Mouse (Mus musculus) megakaryocyte, embryonic 14.5 days (primary cell): ENCODE results near the gene 4930451I11Rik. TPM values are rescaled to one million over a fixed set of nuclear protein-coding genes. Genes with fewer than 3 reads are reported as not detected.
A peak's percentile ranks its signal among the peaks of the same experiment; 100 is the strongest.

ENCODE experiments used
- H3K27me3 ChIP-seq: replicated peaks from 2 replicates; pipeline ENCODE3; 2012; ENCODE audit warnings: inconsistent platforms
- H3K36me3 ChIP-seq: replicated peaks from 2 replicates; pipeline ENCODE3; 2012; ENCODE audit warnings: low read length, inconsistent platforms, mixed read lengths
- H3K4me1 ChIP-seq: 2 replicates; pipeline ENCODE4 v1.6.1; 2012; ENCODE audit warnings: inconsistent platforms
- H3K4me3 ChIP-seq: replicated peaks from 2 replicates; pipeline ENCODE3; 2012; ENCODE audit warnings: moderate library complexity, mild to moderate bottlenecking, inconsistent platforms
- H3K9me3 ChIP-seq: 2 replicates; pipeline ENCODE4 v1.6.1; 2012; ENCODE audit warnings: inconsistent platforms
- FLI1 ChIP-seq: IDR thresholded peaks from 2 replicates; pipeline ENCODE4 v1.6.1; 2012; ENCODE audit warnings: low read length, inconsistent platforms, mixed read lengths
- GATA1 ChIP-seq: IDR thresholded peaks from 3 replicates; pipeline ENCODE4 v1.6.1; 2012; ENCODE audit warnings: mixed read lengths, low read length, inconsistent platforms, borderline replicate concordance
- polyA plus RNA-seq: library from polyadenylated mRNA; stranded (reverse); fragments of >175 nt; gene quantifications from 2 replicates; pipeline ENCODE4 v1.2.3, GENCODE M21; 2012; ENCODE audit warnings: low replicate concordance; ENCODE audit not compliant: insufficient read depth

Gene 4930451I11Rik
- polyA plus RNA-seq, 1 experiment: not detected

DNA sequence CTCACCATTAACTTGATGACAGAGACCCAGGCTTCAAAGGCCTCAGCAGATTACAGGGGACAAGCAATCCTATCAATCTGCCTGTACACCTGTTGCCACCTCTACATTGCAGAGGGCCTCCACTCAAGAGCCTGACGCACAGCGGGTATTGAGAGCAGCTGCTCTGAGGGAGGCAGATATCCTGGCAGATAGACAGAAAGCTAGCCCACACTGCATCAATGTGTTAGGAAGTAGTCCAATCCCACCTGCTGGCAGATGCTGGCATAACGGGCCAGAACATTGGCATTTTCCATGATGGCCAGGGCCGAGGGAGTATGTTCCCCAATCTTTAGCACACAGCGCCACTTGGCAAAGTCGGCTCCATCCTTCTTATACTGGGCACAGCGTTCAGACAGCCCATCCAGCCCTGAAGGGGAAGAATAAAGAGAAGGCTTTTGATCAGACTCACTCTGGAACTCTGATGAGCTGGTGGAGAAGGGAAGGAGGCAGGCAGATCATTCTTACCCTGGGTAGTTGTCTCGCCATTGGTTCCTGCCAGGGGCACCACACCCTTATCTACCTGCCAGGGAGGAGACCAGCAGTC lies 35.0 kb downstream of the 4930451I11Rik start:
- TF ChIP-seq FLI1: no peak
- TF ChIP-seq GATA1: no peak
- no peaks in the 10 kb centered on the region for H3K27me3 ChIP-seq
- H3K4me1 ChIP-seq: peaks cover 75% of the 10 kb centered on the region
- peaks cover 57% of the 10 kb centered on the region for H3K36me3 ChIP-seq
- peak overlapping the region; percentile 96 for H3K4me3 ChIP-seq
- no peaks in the 10 kb centered on the region for H3K9me3 ChIP-seq

GRCm38 (mm10) chr7:126795387-126796317 lies 35.8 kb downstream of the 4930451I11Rik start:
- Histone ChIP-seq H3K4me3 (peak overlapping the region; percentile 96), H3K27me3 (no peaks in the 10 kb centered on the region), H3K4me1 (peaks cover 72% of the 10 kb centered on the region), H3K36me3 (peaks cover 59% of the 10 kb centered on the region), H3K9me3 (no peaks in the 10 kb centered on the region)
- no peak for TF ChIP-seq GATA1
- no peak for TF ChIP-seq FLI1

DNA sequence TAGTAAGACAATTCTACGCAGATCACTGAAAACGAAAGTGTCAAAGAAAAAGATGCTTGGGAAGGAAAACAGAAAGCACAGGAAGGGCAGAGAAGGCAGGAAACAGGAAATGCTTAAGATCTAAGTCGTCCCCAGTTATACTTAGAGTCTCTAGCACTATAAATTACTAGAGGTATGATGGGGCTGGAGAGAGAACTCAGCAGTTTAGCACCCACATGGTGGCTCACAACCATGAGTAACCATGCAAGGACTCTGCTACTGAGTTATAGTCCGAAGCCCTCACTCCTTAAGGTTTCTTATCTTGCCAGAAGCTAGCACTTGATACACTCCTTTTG lies 37.2 kb downstream of the 4930451I11Rik start:
- no peak for TF ChIP-seq GATA1
- no peak for TF ChIP-seq FLI1
- peak overlapping the region; percentile 18 for H3K4me3 ChIP-seq
- H3K9me3 ChIP-seq: no peaks in the 10 kb centered on the region
- H3K36me3 ChIP-seq: peaks cover 65% of the 10 kb centered on the region
- peaks cover 71% of the 10 kb centered on the region for H3K4me1 ChIP-seq
- no peaks in the 10 kb centered on the region for H3K27me3 ChIP-seq

DNA sequence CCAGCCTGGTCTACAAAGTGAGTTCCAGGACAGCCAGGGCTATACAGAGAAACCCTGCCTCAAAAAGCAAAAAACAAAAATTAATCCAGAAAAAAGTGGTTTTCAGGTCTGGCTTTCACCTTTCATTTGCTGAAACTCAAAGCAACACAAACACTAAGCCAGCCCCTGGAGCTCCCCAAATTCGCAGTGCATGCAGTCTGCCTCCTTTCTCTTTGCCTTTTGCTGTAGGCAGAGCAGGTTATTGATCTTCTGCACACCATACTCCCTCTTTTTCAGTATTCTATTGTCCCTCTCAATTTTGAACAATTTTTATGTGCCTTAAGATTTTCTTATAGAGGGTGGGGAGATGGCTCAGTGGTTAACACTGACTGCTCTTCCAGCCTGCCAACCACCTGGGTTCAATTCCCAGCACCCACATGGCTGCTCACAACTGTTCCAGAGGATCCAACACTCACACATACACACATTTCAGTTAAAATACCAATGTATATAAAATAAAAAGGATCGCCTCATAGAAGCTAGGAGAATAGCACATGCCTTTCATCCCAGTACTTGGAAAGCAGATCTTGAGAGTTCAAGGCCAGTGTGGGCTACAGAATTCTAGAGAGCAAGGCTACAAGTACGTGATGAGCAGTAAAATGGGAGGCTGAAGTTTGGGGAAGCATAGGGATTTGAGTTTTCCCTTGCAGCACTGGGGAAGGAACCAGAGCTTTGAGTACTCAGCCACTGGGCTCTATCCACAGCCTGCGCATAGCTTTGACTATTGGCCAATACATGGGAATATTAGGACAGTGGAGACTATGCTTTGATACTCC lies 37.8 kb downstream of the 4930451I11Rik start:
- Histone ChIP-seq H3K4me3 (peak overlapping the region; percentile 56), H3K36me3 (peaks cover 71% of the 10 kb centered on the region)

GRCm38 (mm10) chr7:126792721-126793443 lies 38.6 kb downstream of the 4930451I11Rik start:
- Histone ChIP-seq H3K4me1 (peaks cover 80% of the 10 kb centered on the region), H3K27me3 (no peaks in the 10 kb centered on the region), H3K4me3 (peak overlapping the region; percentile 97), H3K36me3 (peaks cover 74% of the 10 kb centered on the region), H3K9me3 (no peaks in the 10 kb centered on the region)
- TF ChIP-seq GATA1 (no peak), FLI1 (no peak)

More for the DNA sequence above, 37.8 kb downstream of the 4930451I11Rik start:
- TF ChIP-seq FLI1: no peak
- no peak for TF ChIP-seq GATA1
- Histone ChIP-seq H3K4me1 (peaks cover 77% of the 10 kb centered on the region), H3K27me3 (no peaks in the 10 kb centered on the region), H3K9me3 (no peaks in the 10 kb centered on the region)

DNA sequence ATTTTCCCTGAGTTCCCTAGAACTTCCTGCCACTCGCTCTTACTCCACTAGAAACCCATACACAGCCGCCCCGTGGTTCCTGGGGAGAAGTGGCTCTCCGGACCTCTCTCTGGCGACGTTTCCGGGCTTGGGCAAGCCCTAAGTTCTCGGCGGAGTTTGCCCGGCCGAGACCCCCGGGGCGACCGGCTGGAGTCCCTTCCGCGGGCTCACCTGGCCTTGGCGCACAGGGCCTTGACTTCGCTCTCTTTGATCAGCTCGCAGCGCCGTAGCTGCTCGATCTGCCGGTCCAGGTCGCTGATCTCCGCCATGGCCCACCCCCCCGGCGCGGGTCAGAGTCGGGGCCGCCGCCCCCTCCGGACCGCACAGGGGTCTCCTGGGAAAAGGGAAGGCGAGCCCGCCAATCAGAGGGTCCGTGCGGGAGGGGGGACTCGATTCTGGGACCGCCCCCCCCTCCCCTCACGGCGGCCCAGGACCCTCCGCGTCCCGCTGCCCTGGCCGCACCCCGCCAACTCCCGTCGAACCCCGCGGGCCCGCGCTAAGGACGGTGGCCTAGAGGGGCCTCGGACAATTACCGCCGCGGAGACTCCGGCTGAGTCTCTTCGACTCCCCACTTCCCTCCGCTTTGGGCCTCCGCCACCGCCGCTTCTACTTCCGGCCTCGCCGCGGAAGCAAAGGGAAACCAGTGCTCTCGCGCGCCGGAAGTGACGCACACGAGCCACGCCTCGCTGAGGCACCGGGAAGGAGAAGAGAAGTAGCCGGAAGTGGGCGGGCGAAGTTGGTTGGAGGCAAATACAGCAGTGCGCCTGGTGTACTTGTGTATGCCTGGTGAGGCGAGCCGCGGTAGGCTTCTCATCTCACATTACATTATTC lies 39.4 kb downstream of the 4930451I11Rik start, which contains the start of gene Ppp4c:
TSS of gene Ppp4c (minus strand) at position 646 of the 870 bp plus-strand sequence.
- Histone ChIP-seq H3K9me3 (no peaks in the 10 kb centered on the region), H3K4me3 (peak within 1 kb of the TSS; percentile 97), H3K36me3 (peaks cover 74% of the 10 kb centered on the region), H3K4me1 (peaks cover 75% of the 10 kb centered on the region), H3K27me3 (no peaks in the 10 kb centered on the region)
- peak; percentile 99 for TF ChIP-seq FLI1
- no peak for TF ChIP-seq GATA1

DNA sequence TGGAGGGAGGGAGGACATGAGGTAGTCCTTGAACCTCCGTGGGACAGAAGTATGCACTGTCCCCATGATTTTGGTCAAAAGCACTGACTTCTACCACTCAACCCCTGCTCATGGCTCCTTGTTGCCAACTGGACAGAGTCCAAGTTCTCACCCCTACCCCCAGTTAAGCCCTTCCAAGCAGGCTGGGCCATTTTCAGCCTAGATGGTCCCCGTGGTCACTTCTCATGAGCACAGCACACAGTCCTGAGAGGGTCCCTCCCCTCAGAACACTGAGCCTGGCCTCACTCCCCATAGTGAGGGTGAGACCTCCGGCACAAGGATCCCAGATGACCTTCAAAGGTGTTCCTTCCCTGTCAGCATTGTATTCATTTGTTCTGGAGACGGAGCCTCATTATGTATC lies 42.3 kb downstream of the 4930451I11Rik start:
- no peaks in the 10 kb centered on the region for H3K9me3 ChIP-seq
- H3K27me3 ChIP-seq: no peaks in the 10 kb centered on the region
- H3K4me1 ChIP-seq: peaks cover 51% of the 10 kb centered on the region
- H3K36me3 ChIP-seq: peaks cover 74% of the 10 kb centered on the region
- TF ChIP-seq GATA1 (no peak), FLI1 (no peak)
- no peak overlapping the region for H3K4me3 ChIP-seq

- Histone ChIP-seq H3K9me3 (no peaks in the 10 kb centered on the region), H3K4me3 (no peak overlapping the region), H3K4me1 (peaks cover 52% of the 10 kb centered on the region), H3K36me3 (peaks cover 96% of the 10 kb centered on the region), H3K27me3 (no peaks in the 10 kb centered on the region)
- TF ChIP-seq GATA1 (no peak), FLI1 (no peak)
Measured at GRCm38 (mm10) chr7:126786142-126786541, 45.3 kb downstream of the 4930451I11Rik start.
